Mouse (Mus musculus) E14TG2a.4 (cell line): ENCODE results near the gene Rplp0.

ENCODE experiments used
- CTCF ChIP-seq: conservative IDR thresholded peaks from 2 replicates; pipeline ENCODE4 v1.5.1; 2014; ENCODE audit warnings: low read length
- NANOG ChIP-seq: IDR thresholded peaks from 2 replicates; pipeline ENCODE4 v1.6.1; 2014; ENCODE audit warnings: borderline replicate concordance, low read length, mixed read lengths
- POU5F1 ChIP-seq: IDR thresholded peaks from 2 replicates; pipeline ENCODE4 v1.6.1; 2014; ENCODE audit warnings: low read length, borderline replicate concordance

DNA sequence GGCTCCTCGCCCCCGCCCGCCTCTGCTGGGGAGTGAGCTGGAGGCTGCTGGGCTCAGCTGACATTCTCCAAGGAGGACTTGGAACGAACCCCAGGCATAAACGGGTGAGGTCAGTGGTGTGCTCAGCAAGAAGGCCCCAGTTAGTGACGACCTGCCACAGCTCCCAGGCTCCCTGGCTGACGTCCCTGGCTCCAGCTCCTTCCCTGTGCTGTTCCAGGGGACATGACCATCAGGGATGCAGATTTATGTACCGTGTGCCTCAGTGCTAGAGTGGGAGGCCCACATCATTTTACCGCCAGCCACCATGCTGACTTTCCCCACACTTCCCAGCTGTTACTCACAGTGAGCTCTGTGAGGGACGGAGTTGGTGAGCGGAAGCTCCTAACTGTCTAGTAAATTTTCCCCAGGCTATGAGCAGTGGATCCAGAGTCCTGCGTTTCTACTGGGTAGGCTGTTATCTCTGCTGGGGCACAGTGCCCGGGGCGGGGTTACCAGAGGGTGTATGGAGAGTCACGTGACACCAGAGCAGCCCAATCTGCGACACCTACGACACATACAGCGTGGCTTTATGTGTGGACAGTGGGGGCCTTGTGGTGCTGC, 27.5 kb upstream of the Rplp0 start:
- TF ChIP-seq CTCF (no peak), NANOG (no peak), POU5F1 (no peak)
